Mouse (Mus musculus) mouse trophoblast stem cell (cell line): ENCODE results near the gene Gm3409.
"Not testable (repeated sequence)": the region's sequence is repeated elsewhere in the genome, so short reads cannot be mapped to it uniquely, and the experiment has no call there.

Experiments used
- in situ Hi-C, 2 experiments: fragments of 300-500 bp; cut with MseI, MboI; formaldehyde crosslinking; loops; 2 replicates in 1 of 2; 3 replicates in 1 of 2; pipeline ENCODE4 v1.15.1; 2025

Gene Gm3409

DNA sequence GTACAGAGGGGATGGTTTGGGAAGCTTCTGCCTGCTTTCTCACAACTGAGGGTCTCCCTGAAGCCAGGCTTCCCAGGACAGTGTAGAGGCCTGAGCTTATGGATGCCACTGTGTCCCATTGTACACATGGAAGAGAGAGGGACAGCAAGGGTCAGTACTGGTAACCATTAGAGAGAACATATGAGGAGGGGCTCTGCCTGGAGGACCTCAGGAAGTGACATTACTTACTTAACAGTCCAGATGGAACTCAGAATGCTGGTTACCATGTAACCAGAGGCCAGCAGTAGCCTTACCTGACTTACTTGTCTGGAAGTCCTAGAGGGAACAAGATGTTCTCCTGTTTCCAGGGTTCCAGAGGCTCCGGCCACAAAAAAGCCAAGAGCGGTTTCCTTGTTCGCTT is at the start of gene Gm3409:
TSS of gene Gm3409 (plus strand) at position 301 of the 400 bp plus-strand sequence.
- in situ Hi-C loops: not testable (repeated sequence)

DNA sequence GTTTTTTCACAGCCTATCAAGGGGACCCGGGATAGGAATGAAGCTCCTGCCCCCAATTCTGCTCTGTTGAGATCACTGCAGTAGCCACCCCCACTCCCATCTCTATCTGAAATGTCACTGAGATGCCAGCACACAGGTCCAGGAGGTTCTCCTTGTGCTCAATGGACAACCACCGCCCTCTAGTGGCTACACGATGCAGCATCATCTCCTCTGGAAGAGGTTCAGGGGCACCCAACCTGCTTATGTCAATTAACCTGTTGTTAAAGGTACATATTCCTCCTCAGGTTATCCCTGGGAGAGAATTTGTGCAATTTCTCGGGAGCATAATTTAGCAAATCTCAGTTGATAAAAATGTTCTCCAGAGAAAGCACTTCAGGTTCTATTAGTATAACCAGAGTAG is 48.5 kb upstream of the Gm3409 start:
- in situ Hi-C loops: not testable (repeated sequence)

DNA sequence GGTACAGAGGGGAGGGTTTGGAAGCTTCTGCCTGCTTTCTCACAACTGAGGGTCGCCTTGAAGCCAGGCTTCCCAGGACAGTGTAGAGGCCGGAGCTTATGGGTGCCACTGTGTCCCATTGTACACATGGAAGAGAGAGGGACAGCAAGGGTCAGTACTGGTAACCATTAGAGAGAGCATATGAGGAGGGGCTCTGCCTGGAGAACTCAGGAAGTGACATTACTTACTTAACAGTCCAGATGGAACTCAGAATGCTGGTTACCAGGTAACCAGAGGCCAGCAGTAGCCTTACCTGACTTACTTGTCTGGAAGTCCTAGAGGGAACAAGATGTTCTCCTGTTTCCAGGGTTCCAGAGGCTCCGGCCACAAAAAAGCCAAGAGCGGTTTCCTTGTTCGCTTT is 46.4 kb upstream of the Gm3409 start, which contains the start of gene Gm6370:
TSS of gene Gm6370 (plus strand) at position 301 of the 400 bp plus-strand sequence.
- in situ Hi-C loops: not testable (repeated sequence)

DNA sequence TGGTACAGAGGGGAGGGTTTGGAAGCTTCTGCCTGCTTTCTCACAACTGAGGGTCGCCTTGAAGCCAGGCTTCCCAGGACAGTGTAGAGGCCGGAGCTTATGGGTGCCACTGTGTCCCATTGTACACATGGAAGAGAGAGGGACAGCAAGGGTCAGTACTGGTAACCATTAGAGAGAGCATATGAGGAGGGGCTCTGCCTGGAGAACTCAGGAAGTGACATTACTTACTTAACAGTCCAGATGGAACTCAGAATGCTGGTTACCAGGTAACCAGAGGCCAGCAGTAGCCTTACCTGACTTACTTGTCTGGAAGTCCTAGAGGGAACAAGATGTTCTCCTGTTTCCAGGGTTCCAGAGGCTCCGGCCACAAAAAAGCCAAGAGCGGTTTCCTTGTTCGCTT is 35.3 kb upstream of the Gm3409 start, which contains the start of gene 4930449I24Rik:
TSS of gene 4930449I24Rik (plus strand) at position 301 of the 400 bp plus-strand sequence.
- in situ Hi-C loops: not testable (repeated sequence)

DNA sequence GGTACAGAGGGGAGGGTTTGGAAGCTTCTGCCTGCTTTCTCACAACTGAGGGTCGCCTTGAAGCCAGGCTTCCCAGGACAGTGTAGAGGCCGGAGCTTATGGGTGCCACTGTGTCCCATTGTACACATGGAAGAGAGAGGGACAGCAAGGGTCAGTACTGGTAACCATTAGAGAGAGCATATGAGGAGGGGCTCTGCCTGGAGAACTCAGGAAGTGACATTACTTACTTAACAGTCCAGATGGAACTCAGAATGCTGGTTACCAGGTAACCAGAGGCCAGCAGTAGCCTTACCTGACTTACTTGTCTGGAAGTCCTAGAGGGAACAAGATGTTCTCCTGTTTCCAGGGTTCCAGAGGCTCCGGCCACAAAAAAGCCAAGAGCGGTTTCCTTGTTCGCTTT is 23.6 kb upstream of the Gm3409 start, which contains the start of gene Gm3402:
TSS of gene Gm3402 (plus strand) at position 301 of the 400 bp plus-strand sequence.
- in situ Hi-C loops: not testable (repeated sequence)

DNA sequence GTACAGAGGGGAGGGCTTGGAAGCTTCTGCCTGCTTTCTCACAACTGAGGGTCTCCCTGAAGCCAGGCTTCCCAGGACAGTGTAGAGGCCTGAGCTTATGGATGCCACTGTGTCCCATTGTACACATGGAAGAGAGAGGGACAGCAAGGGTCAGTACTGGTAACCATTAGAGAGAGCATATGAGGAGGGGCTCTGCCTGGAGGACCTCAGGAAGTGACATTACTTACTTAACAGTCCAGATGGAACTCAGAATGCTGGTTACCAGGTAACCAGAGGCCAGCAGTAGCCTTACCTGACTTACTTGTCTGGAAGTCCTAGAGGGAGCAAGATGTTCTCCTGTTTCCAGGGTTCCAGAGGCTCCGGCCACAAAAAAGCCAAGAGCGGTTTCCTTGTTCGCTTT is 11.9 kb upstream of the Gm3409 start, which contains the start of gene Gm3404:
TSS of gene Gm3404 (plus strand) at position 301 of the 400 bp plus-strand sequence.
- in situ Hi-C loops: not testable (repeated sequence)

DNA sequence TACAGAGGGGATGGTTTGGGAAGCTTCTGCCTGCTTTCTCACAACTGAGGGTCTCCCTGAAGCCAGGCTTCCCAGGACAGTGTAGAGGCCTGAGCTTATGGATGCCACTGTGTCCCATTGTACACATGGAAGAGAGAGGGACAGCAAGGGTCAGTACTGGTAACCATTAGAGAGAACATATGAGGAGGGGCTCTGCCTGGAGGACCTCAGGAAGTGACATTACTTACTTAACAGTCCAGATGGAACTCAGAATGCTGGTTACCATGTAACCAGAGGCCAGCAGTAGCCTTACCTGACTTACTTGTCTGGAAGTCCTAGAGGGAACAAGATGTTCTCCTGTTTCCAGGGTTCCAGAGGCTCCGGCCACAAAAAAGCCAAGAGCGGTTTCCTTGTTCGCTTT is 18.4 kb downstream of the Gm3409 start, which contains the start of gene Gm3415:
TSS of gene Gm3415 (plus strand) at position 301 of the 400 bp plus-strand sequence.
- in situ Hi-C loops: not testable (repeated sequence)

DNA sequence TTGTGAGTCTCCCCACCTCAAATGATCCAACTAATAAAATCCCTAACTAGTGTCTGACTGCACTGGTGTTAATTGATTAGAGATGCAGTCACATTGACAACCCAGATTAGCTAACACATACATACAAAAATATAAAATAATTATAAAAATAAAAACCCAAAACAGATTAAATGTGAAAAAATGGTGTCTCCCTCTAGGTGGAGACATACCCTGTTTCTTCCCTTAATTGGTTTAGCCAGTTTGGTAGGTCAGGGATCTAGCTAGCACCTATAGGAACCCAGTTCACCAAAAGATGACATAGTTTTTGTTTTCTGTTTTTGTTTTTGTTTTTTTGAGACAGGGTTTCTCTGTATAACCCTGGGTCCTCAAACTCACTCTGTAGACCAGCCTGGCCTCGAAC is 26.8 kb downstream of the Gm3409 start:
- in situ Hi-C loops: no loop called here

DNA sequence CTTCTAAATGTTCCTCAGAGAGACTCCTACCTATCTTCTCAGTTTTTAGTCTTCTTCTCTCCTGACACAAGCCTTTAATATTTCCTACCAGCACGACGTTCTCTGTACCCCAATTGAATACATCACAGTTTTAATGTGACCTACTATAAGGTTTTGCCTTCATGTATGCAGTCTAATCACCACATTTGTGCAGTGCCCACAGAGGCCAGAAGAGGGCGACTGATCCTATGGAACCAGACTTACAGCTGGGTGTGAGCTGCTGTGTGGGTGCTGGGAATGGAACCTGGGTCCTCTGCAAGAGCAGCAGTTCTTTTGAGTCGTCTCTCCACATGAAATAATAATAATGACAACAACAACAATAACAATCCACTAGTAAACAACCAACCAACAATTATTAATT is 29.6 kb downstream of the Gm3409 start:
- in situ Hi-C loops: loop anchor here (5.0 kb wide), 1 partner anchor 420 kb away; no protein-coding TSS in a partner anchor

DNA sequence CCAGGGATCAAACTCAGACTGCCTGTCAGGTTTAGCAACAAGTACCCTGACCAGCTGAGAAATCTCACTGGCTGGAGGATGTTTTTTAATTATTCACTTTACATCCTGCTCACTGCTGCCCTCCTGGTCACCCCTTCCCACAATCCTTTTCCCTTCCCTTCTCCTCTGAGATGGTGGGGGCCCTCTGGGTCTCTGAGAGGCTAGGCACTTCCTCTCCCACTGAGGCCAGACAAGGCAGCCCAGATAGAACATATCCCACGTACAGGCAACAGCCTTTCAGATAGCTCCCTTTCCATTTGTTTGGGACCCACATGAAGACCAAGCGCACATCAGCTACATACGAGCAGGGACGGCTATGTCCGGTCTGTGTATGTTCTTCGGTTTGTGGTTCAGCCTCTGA is 32.7 kb downstream of the Gm3409 start:
- in situ Hi-C loops: loop anchor here in 1 of 2 experiments (10.0 kb wide), 1 partner anchor 95 kb away; no protein-coding TSS in a partner anchor

DNA sequence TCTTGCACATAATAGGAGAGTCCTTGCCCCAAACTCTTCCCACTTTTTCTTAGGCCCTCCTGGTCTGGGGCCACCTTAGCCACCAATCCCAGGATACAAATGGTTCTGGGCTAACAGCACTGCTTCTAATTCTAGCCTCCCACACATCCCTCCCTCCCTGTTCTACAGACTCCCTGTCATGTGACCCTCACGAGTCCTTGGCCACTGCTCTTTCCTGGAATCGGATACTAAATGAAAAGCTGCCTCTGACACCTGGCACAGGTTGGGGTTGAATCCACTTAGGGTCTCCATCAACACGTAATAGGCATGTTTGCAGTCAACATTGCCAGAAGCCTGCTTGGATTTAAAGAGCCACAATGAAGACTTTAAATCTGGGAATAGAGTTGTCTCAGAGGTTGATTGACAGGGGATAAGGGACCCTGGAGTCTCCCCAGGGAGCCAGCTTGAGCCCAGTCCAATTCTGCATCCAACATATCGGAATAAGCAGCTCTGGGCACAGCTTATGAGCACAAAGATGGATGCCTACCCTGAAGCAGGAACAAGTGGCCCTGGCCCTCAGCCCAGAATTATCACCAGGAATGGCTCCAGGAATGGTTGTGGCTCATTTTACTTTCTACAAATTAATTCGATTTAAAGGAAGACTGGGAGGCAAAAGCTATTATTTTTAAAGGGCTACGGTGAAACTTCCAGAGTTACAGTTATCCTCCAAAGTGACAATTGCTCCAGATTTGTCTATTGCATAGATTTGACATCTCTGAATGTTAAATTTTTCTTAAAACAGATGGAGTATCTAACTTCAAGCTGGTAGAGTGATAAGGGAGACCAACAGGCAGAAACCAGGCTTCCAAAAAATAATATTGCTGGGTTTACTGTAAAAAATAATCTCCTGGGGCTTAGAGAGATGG is 34.6 kb downstream of the Gm3409 start:
- in situ Hi-C loops: loop anchor here in 1 of 2 experiments (10.0 kb wide), 1 partner anchor 93 kb away; no protein-coding TSS in a partner anchor

DNA sequence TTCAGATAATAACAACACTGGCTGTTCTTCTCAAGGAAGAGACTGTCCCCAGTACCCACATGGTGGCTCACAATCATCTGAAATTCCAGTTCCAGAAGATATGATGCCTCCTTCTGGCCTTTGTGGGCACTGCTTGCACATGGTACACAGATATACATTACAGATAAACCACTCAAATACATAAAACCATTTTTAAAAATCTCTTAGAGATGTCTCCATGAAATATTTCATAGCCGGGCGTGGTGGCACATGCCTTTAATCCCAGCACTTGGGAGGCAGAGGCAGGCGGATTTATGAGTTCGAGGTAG is 35.2 kb downstream of the Gm3409 start:
- in situ Hi-C loops: loop anchor here in 1 of 2 experiments (10.0 kb wide), 1 partner anchor 92 kb away; no protein-coding TSS in a partner anchor

DNA sequence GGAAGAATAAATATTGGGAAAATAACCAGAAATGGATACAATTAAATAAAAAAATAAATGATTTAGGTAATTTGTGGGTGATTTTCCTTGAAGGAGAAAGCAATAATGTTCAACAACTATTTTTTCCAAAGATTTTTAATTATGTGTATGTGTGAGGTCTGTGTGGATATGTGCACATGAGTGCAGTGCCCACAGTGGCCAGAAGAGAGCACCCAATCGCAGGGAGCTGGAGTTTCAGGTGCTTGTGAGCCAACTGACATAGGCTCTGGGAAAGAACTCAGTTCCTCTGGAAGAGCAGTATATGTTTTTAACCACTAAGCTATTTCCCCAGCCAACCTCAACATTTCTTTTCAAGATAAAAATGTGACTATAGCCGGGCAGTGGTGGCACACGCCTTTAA is 39.2 kb downstream of the Gm3409 start:
- in situ Hi-C loops: loop anchor here in 1 of 2 experiments (10.0 kb wide), 1 partner anchor 88 kb away; no protein-coding TSS in a partner anchor

DNA sequence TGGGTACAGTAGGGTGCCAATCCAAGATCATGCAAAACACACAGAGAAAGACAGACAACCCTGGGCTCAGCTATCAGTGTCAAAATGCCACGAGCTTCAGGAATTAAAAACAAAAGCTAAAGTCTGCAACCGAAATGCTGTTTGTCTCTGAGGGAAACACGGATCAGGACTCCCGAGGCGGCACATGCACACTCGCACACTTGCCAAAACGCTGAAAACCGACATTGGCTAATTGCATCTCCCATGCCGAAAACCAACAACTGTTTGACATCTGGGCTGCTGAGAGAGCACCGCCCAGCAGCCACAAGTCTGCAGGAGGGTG is 46.7 kb downstream of the Gm3409 start:
- in situ Hi-C loops: loop anchor here in 1 of 2 experiments (10.0 kb wide), 1 partner anchor 71 kb away; no protein-coding TSS in a partner anchor

DNA sequence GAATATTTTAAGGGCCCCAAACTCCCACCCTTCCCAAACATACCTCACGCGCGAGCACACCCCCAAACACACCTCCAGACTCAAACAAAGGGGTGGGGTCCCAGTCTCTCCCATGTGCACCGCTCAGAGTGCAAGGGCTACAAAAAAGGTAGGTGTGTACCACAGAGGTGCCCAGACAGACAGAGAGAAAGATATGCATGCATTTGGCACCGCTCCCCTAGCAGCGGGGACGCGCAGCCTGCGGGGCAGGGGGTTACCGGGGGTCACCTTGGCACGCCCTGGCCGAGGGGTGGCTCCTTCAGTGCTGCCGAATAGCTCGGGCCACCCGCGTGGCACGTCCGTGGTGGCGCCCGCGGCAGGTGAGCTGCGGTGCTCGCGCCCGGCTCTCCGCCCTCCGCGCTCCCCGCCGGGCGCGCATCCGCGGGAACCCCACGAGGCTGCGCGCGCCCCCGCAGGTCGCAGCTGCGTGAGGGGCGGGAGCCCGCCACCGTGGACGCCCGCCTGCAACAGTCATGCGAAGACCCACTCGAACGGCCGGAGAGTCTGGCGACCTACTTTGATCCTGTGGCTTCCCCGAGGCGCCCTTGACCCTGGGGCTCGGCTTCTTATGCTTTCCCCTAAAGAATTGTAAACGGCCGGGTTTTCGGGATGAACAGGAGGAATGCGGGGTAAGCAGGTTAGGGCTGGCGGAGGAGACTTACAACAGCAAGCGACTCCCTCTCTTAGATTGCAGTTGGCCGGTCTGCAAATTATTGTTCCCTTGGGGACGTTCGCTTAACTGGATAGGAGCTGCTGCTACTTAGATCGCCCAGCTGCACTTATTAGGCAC is 47.2 kb downstream of the Gm3409 start, which contains the start of gene Gpr12:
TSS of gene Gpr12 (minus strand) at position 762 of the 829 bp plus-strand sequence.
- in situ Hi-C loops: loop anchor here in 1 of 2 experiments (10.0 kb wide), 1 partner anchor 70 kb away; no protein-coding TSS in a partner anchor

DNA sequence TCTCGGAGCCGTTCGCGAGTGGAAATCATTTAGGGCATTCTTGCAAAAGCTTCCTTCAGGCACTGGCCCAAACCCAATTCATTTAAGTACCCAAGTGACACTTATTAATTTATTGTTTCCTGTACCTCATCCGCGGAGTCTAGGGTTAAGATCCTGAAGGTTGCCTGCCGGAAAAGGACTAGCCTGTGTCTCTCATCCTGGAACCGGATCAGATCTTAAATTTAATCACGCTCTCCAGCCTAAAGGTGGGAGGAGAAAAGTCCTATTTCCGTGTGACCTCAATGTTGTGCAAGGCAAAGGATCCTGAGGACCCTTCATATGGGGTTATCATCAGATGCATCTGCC is 47.8 kb downstream of the Gm3409 start:
- in situ Hi-C loops: loop anchor here in 1 of 2 experiments (10.0 kb wide), 1 partner anchor 70 kb away; no protein-coding TSS in a partner anchor

DNA sequence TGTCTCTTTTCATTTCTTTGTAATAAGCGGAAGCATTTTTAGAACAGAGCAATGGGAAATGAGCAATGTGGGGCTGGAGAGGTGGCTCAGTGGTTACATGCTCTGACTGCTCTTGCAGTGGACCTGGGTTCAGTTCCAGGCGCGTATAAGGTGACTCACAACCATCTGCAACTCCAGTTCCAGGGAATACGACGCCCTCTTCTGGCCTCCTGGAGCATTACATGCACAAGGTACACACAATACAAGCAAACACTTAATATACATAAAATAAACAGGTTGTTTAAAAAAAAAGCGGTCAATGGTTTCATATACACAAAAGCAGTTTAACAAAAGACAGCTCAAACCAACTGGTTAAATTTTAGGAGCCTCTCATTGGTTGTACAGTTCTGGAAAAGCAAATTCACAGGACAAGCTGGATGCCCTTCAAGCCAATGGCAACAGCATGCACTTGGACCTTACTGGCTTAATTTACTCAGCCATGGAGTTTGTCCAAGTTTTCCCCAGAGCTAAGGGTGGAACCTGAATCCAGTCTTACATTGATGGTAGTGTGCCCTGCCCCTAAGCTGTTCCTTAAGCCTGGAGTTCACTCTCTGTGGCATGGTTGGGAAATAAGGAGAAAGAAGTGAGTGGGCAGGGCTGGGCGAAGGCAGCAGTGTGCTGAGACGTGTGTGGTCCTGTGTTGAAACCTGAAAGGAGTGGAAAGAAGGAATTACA is 49.1 kb downstream of the Gm3409 start:
- in situ Hi-C loops: loop anchor here in 1 of 2 experiments (10.0 kb wide), 1 partner anchor 68 kb away; no protein-coding TSS in a partner anchor
